Mouse (Mus musculus): ENCODE data around the gene Atg16l2. TPM values are rescaled to one million over a fixed set of nuclear protein-coding genes. Genes with fewer than 3 reads are reported as not detected.

Gene Atg16l2
- polyA plus RNA-seq, 1 experiment from 2014 or later = 14.8 TPM

DNA sequence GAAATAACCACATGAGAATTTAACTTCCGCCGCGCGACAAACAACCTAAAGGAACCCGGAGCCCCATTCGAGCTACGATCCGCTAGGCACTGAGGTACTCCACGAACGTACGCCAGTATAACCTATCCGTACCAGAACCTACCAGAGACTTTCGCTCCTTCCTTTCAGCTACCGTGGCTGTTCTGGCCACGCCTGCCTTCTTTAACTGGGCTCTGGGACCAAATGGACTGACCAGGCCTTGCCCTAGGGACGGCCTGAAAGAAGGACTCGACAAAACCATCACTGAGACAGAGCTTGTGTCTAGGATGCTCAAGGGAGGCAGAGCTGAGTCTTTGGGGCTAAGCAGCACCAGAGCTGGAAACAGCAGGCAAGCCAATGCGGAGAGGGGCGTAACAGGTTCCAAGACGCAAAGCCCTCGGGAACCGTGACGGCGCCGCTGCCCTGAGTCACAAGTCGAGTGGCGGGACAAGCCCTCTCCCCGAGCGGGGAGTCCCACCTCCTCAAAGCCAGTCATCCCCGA lies 630 bp downstream of the Atg16l2 start:
- DNase-seq (ENCODE audit: low spot score, missing footprints) (no peak), ATAC-seq (ENCODE audit: low FRiP score) (no peak)
- no peaks in the 10 kb centered on the region for H3K36me3 ChIP-seq (ENCODE audit: control insufficient read depth, insufficient read depth, low read length)
- no peak overlapping the region; the same call in 1 of the 2 replicates for H3K27ac ChIP-seq (ENCODE audit: low read depth, low read length)
- WGBS = under 1% methylated on average over 30 of the region's 30 CpGs
- peak overlapping the region; percentile 57 for H3K9ac ChIP-seq (ENCODE audit: low read length)
- peaks cover 7% of the 10 kb centered on the region; the same call in 1 of the 2 replicates for H3K27me3 ChIP-seq (ENCODE audit: control insufficient read depth, insufficient read depth, low read length)
- peaks cover 18% of the 10 kb centered on the region for H3K4me1 ChIP-seq (ENCODE audit: control insufficient read depth, insufficient read depth, low read length)
- no peaks in the 10 kb centered on the region for H3K9me3 ChIP-seq (ENCODE audit: control insufficient read depth, low read length)
- peak overlapping the region; percentile 65 for H3K4me3 ChIP-seq (ENCODE audit: low read depth, low read length)
- peak overlapping the region; percentile 65 for H3K4me2 ChIP-seq

DNA sequence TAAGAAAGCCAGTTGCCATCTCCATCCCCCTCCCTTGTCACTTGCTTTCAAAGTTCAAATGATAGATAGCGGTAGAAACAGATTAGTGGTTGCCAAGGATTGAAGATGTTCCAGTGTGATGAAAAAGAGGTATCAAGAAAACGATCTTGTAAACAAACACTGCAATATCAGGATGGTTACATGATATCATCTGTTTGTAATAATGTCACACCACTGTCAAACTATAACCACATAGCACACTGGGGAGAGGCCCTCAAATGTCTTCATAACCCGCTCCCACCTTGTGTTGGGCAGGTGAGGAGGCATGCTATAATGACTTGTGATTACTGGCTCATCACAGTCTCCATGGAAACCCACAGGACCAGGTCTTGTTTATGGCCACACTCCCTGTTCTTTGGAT lies 3.7 kb downstream of the Atg16l2 start:
- ATAC-seq (ENCODE audit: low FRiP score) (no peak), DNase-seq (ENCODE audit: low spot score, missing footprints) (no peak)
- no peak overlapping the region for H3K4me2 ChIP-seq
- no peaks in the 10 kb centered on the region for H3K36me3 ChIP-seq (ENCODE audit: control insufficient read depth, insufficient read depth, low read length)
- no peaks in the 10 kb centered on the region for H3K9me3 ChIP-seq (ENCODE audit: control insufficient read depth, low read length)
- no peak overlapping the region for H3K4me3 ChIP-seq (ENCODE audit: low read depth, low read length)
- peaks cover 7% of the 10 kb centered on the region; the same call in 1 of the 2 replicates for H3K27me3 ChIP-seq (ENCODE audit: control insufficient read depth, insufficient read depth, low read length)
- H3K27ac ChIP-seq (ENCODE audit: low read depth, low read length) = no peak overlapping the region
- no peak overlapping the region for H3K9ac ChIP-seq (ENCODE audit: low read length)
- peaks cover 21% of the 10 kb centered on the region for H3K4me1 ChIP-seq (ENCODE audit: control insufficient read depth, insufficient read depth, low read length)
- 87% methylated on average over 3 of the region's 3 CpGs for WGBS

DNA sequence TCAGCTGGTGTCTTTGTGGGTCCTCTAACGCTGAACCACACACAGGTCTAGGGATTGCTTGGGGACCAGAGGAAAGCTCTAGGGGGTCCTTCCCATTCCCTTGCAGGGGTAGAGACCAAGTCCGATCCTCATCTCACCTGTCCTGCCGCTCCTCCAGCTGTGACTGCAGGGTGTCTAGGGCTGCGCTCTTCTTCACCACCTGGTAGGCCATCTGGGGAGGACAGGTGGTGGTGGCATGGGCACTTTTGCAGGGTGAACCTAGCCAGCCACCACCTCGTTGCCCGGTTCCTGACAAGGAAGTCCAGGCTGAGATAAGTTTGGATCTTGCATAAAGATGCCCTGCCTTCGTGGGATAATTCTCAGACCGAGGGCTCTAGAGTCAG lies 5.0 kb downstream of the Atg16l2 start:
- peaks cover 7% of the 10 kb centered on the region; the same call in 1 of the 2 replicates for H3K27me3 ChIP-seq (ENCODE audit: control insufficient read depth, insufficient read depth, low read length)
- H3K36me3 ChIP-seq (ENCODE audit: control insufficient read depth, insufficient read depth, low read length) = no peaks in the 10 kb centered on the region
- H3K9ac ChIP-seq (ENCODE audit: low read length) = peak overlapping the region; percentile 51
- ATAC-seq (ENCODE audit: low FRiP score) (no peak; the same call in 1 of the 2 replicates), DNase-seq (ENCODE audit: low spot score, missing footprints) (no peak)
- peak overlapping the region; percentile 24 for H3K4me3 ChIP-seq (ENCODE audit: low read depth, low read length)
- no peaks in the 10 kb centered on the region for H3K9me3 ChIP-seq (ENCODE audit: control insufficient read depth, low read length)
- WGBS = 25% methylated on average over 8 of the region's 8 CpGs
- peak overlapping the region; percentile 58 for H3K4me2 ChIP-seq
- no peak overlapping the region for H3K27ac ChIP-seq (ENCODE audit: low read depth, low read length)
- H3K4me1 ChIP-seq (ENCODE audit: control insufficient read depth, insufficient read depth, low read length) = peaks cover 15% of the 10 kb centered on the region

DNA sequence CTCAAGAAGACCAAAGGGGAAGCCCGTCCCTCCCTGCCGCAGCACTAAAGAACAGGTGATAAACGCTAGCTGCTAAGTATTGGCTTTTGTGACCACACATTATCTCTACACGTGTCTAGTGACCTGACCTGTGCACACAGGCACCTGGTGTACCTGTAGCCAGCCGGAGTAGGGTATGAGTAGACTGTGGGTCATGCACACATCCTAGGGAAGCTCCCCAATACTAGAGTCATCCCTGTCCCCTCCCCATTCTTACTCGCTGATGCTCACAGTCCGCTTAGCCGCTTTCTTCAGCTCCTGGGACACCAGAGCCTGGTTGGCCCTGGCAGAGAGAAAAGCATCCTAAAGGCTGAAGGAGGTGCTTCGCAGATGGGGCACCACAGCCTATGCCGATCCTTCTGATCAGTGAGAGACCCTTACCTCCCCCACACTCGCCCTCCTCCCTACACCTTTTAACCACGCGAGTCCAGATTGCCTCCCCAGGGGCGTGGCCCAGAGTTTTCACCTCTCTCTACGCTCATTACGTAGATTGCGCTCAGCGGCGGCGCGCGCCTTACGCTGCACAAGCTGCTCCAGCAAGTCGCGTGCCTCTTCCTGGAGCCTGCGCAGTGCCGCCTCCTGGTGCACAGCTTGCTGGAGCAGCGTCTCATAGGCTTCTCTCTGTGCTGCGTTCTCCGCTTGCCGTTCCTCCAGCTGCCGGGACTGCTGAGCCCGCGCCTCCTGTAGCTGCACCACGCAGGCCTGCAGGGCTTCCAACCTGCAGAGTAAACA lies 5.6 kb downstream of the Atg16l2 start:
- 11% methylated on average over 35 of the region's 35 CpGs for WGBS
- Histone ChIP-seq H3K9me3 (ENCODE audit: control insufficient read depth, low read length) (no peaks in the 10 kb centered on the region), H3K9ac (ENCODE audit: low read length) (peak overlapping the region; percentile 51), H3K4me1 (ENCODE audit: control insufficient read depth, insufficient read depth, low read length) (peaks cover 14% of the 10 kb centered on the region), H3K4me3 (ENCODE audit: low read depth, low read length) (peak overlapping the region; percentile 24), H3K27ac (ENCODE audit: low read depth, low read length) (no peak overlapping the region), H3K4me2 (peak overlapping the region; percentile 58), H3K36me3 (ENCODE audit: control insufficient read depth, insufficient read depth, low read length) (no peaks in the 10 kb centered on the region), H3K27me3 (ENCODE audit: control insufficient read depth, insufficient read depth, low read length) (peaks cover 7% of the 10 kb centered on the region; the same call in 1 of the 2 replicates)
- peak; percentile 85 for ATAC-seq (ENCODE audit: low FRiP score)
- DNase-seq (ENCODE audit: low spot score, missing footprints) = peak; percentile 98

DNA sequence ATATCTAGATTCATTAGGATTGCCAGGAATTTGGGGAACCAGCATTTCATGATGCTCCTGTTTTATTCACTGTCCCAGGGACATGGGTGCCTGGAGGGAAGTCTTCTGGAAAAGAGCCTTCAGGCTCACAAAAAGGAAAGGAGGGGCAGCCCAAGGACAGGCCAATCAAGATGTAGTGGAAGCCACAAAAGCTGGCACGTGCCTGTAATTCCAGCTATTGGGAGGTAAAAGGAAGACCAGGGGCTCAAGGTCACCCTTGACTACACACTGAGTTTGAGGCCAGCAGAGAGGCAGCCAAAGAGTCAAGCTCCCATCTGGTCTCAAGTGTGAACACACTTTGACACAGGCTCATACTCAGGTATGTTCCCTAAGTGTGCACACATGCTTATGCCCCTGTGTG lies 6.6 kb downstream of the Atg16l2 start:
- no peak overlapping the region for H3K4me2 ChIP-seq

DNA sequence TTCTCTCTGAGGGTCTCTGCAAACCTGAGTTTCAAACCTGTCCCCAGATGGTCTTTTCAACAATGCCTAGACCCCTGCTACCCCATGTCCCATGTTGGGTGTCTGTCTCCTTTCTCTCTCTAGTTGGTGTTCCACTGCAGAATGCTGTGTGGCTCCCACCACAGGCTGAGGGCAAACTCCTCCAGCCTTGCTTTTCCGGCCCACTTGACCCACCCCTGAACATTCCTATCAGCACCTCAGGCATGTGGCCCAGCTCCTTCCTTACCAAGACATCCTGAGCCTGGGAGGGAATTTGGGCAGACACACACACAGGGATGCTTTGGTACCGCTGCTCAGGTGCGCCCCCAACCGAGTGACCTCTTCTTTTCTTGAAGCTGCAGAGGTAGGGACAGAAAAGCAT lies 8.4 kb downstream of the Atg16l2 start:
- H3K9me3 ChIP-seq (ENCODE audit: control insufficient read depth, low read length) = no peaks in the 10 kb centered on the region
- H3K27ac ChIP-seq (ENCODE audit: low read depth, low read length) = no peak overlapping the region
- no peak overlapping the region for H3K9ac ChIP-seq (ENCODE audit: low read length)
- no peak overlapping the region for H3K4me3 ChIP-seq (ENCODE audit: low read depth, low read length)
- ATAC-seq (ENCODE audit: low FRiP score) (no peak), DNase-seq (ENCODE audit: low spot score, missing footprints) (no peak)
- H3K4me2 ChIP-seq = no peak overlapping the region
- H3K36me3 ChIP-seq (ENCODE audit: control insufficient read depth, insufficient read depth, low read length) = no peaks in the 10 kb centered on the region
- peaks cover 3% of the 10 kb centered on the region; the same call in 1 of the 2 replicates for H3K27me3 ChIP-seq (ENCODE audit: control insufficient read depth, insufficient read depth, low read length)
- H3K4me1 ChIP-seq (ENCODE audit: control insufficient read depth, insufficient read depth, low read length) = peaks cover 7% of the 10 kb centered on the region
- 60% methylated on average over 4 of the region's 4 CpGs for WGBS

More for the DNA sequence above, 6.6 kb downstream of the Atg16l2 start:
- Histone ChIP-seq H3K27me3 (ENCODE audit: control insufficient read depth, insufficient read depth, low read length) (peaks cover 7% of the 10 kb centered on the region; the same call in 1 of the 2 replicates), H3K9me3 (ENCODE audit: control insufficient read depth, low read length) (no peaks in the 10 kb centered on the region), H3K4me3 (ENCODE audit: low read depth, low read length) (no peak overlapping the region), H3K36me3 (ENCODE audit: control insufficient read depth, insufficient read depth, low read length) (no peaks in the 10 kb centered on the region), H3K27ac (ENCODE audit: low read depth, low read length) (no peak overlapping the region), H3K4me1 (ENCODE audit: control insufficient read depth, insufficient read depth, low read length) (peaks cover 7% of the 10 kb centered on the region), H3K9ac (ENCODE audit: low read length) (no peak overlapping the region)
- WGBS = 44% methylated on average over 1 of the region's 1 CpGs
- DNase-seq (ENCODE audit: low spot score, missing footprints) (no peak), ATAC-seq (ENCODE audit: low FRiP score) (no peak)

DNA sequence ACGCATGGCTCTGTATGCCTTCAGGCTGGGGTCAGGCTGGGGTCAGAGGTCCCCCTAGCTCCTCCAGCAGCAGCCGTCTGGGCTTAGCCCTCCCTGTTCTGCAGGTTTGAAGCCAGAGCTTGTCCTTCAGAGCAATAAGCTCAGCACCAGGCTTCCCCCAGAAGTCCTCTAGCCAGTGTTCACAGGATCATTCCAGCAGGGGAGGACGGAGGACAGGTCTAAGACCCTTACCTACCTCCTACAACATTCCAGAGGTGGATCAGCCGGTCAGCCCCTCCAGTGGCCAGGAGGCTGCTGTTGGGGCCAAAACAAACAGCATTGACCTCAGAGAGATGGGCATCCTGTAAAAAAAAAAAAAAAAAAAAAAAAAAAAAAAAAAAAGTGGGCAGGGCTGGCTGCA lies 8.9 kb downstream of the Atg16l2 start:
- Histone ChIP-seq H3K27me3 (ENCODE audit: control insufficient read depth, insufficient read depth, low read length) (peaks cover 3% of the 10 kb centered on the region; the same call in 1 of the 2 replicates), H3K9ac (ENCODE audit: low read length) (no peak overlapping the region), H3K9me3 (ENCODE audit: control insufficient read depth, low read length) (no peaks in the 10 kb centered on the region), H3K36me3 (ENCODE audit: control insufficient read depth, insufficient read depth, low read length) (no peaks in the 10 kb centered on the region), H3K4me3 (ENCODE audit: low read depth, low read length) (no peak overlapping the region), H3K4me1 (ENCODE audit: control insufficient read depth, insufficient read depth, low read length) (peaks cover 7% of the 10 kb centered on the region), H3K4me2 (no peak overlapping the region), H3K27ac (ENCODE audit: low read depth, low read length) (no peak overlapping the region)
- no peak for ATAC-seq (ENCODE audit: low FRiP score)
- no peak for DNase-seq (ENCODE audit: low spot score, missing footprints)
- 59% methylated on average over 4 of the region's 4 CpGs for WGBS

DNA sequence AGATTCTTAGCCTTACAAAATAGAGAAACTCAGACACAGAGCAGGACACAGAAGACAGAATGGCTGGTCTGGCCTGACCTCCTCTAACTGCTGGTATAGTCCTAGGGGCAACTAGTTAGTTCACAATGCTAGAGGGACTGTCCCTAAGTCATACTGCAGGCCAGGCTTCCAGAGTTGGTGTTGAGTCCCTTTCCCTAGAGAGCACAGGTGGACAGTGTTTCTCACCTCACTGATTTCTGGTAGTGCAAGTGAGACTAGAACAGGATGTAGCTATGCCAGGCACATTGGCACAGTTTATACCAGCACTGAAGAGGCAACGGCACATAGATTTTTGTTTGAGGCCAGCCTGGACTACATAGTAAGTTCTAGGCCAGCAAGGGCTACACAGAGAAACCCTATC lies 9.4 kb downstream of the Atg16l2 start:
- WGBS = 92% methylated on average over 1 of the region's 1 CpGs
- no peak overlapping the region for H3K27ac ChIP-seq (ENCODE audit: low read depth, low read length)
- H3K9ac ChIP-seq (ENCODE audit: low read length) = no peak overlapping the region
- H3K9me3 ChIP-seq (ENCODE audit: control insufficient read depth, low read length) = no peaks in the 10 kb centered on the region
- no peak overlapping the region for H3K4me2 ChIP-seq
- no peaks in the 10 kb centered on the region; the same call in 1 of the 2 replicates for H3K27me3 ChIP-seq (ENCODE audit: control insufficient read depth, insufficient read depth, low read length)
- no peak for ATAC-seq (ENCODE audit: low FRiP score)
- peaks cover 7% of the 10 kb centered on the region for H3K4me1 ChIP-seq (ENCODE audit: control insufficient read depth, insufficient read depth, low read length)
- no peaks in the 10 kb centered on the region for H3K36me3 ChIP-seq (ENCODE audit: control insufficient read depth, insufficient read depth, low read length)
- no peak for DNase-seq (ENCODE audit: low spot score, missing footprints)
- H3K4me3 ChIP-seq (ENCODE audit: low read depth, low read length) = no peak overlapping the region

DNA sequence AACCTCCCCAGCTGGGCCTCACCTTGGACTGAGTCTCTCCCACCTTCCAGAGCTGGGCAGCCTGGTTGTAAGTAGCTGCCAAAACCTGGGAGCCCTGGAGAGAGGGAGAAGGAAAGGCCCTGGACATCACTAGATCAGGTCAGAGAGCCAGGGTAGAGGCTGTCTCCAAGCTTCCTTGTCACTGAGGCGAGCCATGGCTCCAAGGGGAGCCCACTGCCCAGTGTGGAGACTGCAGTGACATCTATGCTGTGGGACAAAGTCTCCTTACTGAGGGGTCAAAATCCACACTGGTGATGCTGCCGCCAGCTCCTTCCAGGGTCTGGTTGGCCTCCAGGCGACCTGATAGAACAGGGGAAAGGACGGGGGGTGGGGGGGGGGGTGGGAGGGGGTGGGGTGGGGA lies 10.0 kb downstream of the Atg16l2 start:
- no peak overlapping the region for H3K9ac ChIP-seq (ENCODE audit: low read length)
- no peaks in the 10 kb centered on the region for H3K36me3 ChIP-seq (ENCODE audit: control insufficient read depth, insufficient read depth, low read length)
- peaks cover 7% of the 10 kb centered on the region for H3K4me1 ChIP-seq (ENCODE audit: control insufficient read depth, insufficient read depth, low read length)
- no peaks in the 10 kb centered on the region for H3K9me3 ChIP-seq (ENCODE audit: control insufficient read depth, low read length)
- DNase-seq (ENCODE audit: low spot score, missing footprints) (no peak), ATAC-seq (ENCODE audit: low FRiP score) (no peak)
- H3K4me2 ChIP-seq = no peak overlapping the region
- H3K27me3 ChIP-seq (ENCODE audit: control insufficient read depth, insufficient read depth, low read length) = no peaks in the 10 kb centered on the region
- WGBS = 71% methylated on average over 1 of the region's 4 CpGs
- H3K27ac ChIP-seq (ENCODE audit: low read depth, low read length) = no peak overlapping the region
- H3K4me3 ChIP-seq (ENCODE audit: low read depth, low read length) = no peak overlapping the region
